Comparison of ENCODE assay signal across 21 mouse cellular contexts in the genomic region with DNA sequence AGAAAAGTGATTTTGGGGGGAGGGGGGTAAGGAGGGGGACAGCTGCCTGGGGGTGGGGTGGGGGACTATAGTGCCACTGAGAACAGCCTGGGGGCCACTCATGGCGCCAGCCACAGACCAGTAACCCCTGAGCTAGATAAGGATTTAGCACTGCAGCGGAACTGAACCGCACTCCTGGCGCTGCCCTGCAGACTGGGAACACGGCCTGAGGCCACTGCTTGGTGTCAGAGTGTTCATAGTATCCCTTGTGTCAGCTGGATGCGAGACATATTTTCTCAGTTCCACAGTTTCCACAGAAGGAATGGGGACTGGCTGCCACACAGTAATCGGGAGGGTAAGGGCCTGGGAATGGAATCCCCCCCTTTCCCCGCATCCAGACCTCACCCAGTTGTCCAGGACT. TPM values are rescaled to one million over a fixed set of nuclear protein-coding genes. Genes with fewer than 3 reads are reported as not detected.
DNase-seq lines count a peak whose midpoint lies in the region; TF ChIP-seq lines count a peak whose summit lies in the region.
"Had no signal": no experiment of that assay in that cellular context is flagged by ENCODE, and none has a peak within 500 bp of the region (broad histone marks: within the 10 kb centered on the region; RNA-seq: fewer than 3 reads in every experiment).

No protein-coding gene starts in this region.

- H3K9ac ChIP-seq in CH12.LX (ENCODE audit: insufficient read depth, low read depth): peak overlapping the region; percentile 42
- H3K9ac ChIP-seq: embryonic facial prominence, embryonic 12.5 days; embryonic facial prominence, embryonic 15.5 days; forebrain, postnatal 0 days; hindbrain, embryonic 14.5 days had no signal

- H3K4me1 ChIP-seq in CH12.LX (ENCODE audit: control insufficient read depth in 1 of 2, insufficient read depth in 2 of 2): peaks cover 19 to 46% of the 10 kb centered on the region in 2 experiments
- H3K4me1 ChIP-seq: embryonic facial prominence, embryonic 12.5 days had no signal

- peak overlapping the region; percentile 87 for H3K27ac ChIP-seq in gastrocnemius, adult 2 months
- peak overlapping the region; percentile 40; the same call in 1 of the 2 replicates for H3K27ac ChIP-seq in left cerebral cortex, adult 2 months
- peak overlapping the region; percentile 55 for H3K27ac ChIP-seq in CH12.LX (ENCODE audit: insufficient read depth, low read depth)
- H3K27ac ChIP-seq: embryonic facial prominence, embryonic 12.5 days; embryonic facial prominence, embryonic 15.5 days; hindbrain, embryonic 14.5 days; hindbrain, postnatal 0 days had no signal

- no peak for TF ChIP-seq EP300 in CH12.LX (IDR thresholded peaks at IDR 0.05; ENCODE audit: low read length)

- peaks cover 54 to 86% of the 10 kb centered on the region in 2 experiments for H3K36me3 ChIP-seq in CH12.LX (replicated peaks in 1 of 2; ENCODE audit: control insufficient read depth in 1 of 2, insufficient read depth in 1 of 2, low read length in 1 of 2)

- intact Hi-C loops in gastrocnemius, adult 2 months (cut with DNase I): no loop called here
- intact Hi-C loops in left cerebral cortex, adult 2 months (cut with DNase I): no loop called here
- intact Hi-C loops in left cerebral cortex, postnatal 25 days (cut with DNase I): no loop called here

- no peaks in the 10 kb centered on the region for H3K79me2 ChIP-seq in CH12.LX (replicated peaks; ENCODE audit: control insufficient read depth, extremely low read depth, insufficient read depth, poor library complexity, severe bottlenecking)

- H3K9me3 ChIP-seq in CH12.LX (replicated peaks; ENCODE audit: low read length): peaks cover 4% of the 10 kb centered on the region
- H3K9me3 ChIP-seq: embryonic facial prominence, embryonic 12.5 days; embryonic facial prominence, embryonic 15.5 days had no signal

- no peak overlapping the region for H3K4me3 ChIP-seq in gastrocnemius, adult 2 months
- H3K4me3 ChIP-seq in left cerebral cortex, adult 2 months: no peak overlapping the region
- no peak overlapping the region for H3K4me3 ChIP-seq in CH12.LX (replicated peaks in 1 of 3; ENCODE audit: low read depth in 2 of 3, low read length in 2 of 3, poor library complexity in 1 of 3)
- H3K4me3 ChIP-seq: embryonic facial prominence, embryonic 12.5 days; embryonic facial prominence, embryonic 15.5 days had no signal

- in situ Hi-C loops in CH12.LX (cut with MboI; ENCODE audit: low pct_ligation_motif_present, low pct_unique_long_range_greater_than_20kb, low sequenced_read_pairs): no loop called here

- dilution Hi-C loops in CH12.LX (cut with MboI; ENCODE audit: extremely low pct_ligation_motif_present, extremely low pct_unique_long_range_greater_than_20kb, low sequenced_read_pairs): no loop called here

- TF ChIP-seq POLR2A in CH12.LX (IDR thresholded peaks at IDR 0.05; ENCODE audit: low read depth, low read length): no peak

- DNase-seq in gastrocnemius, adult 2 months: peak; percentile 75
- DNase-seq in gastrocnemius, postnatal 10 days: no peak
- no peak for DNase-seq in left cerebral cortex, adult 2 months (ENCODE audit: extremely low spot score in 1 of 2, low spot score in 2 of 2)
- DNase-seq in left cerebral cortex, postnatal 25 days (ENCODE audit: low spot score in 2 of 2): no peak
- DNase-seq in CH12.LX (ENCODE audit: extremely low read depth): no peak
- DNase-seq in right cerebral cortex, postnatal 14 days: no peak
- DNase-seq: B cell, adult 2 months; cerebellum, adult 11 months; cerebellum, adult 2 months; cerebellum, adult 9-11 months; cerebellum, postnatal 25 days; forebrain, postnatal 0 days; gastrocnemius, postnatal 14 days; heart, adult 11 months; heart, postnatal 10 days; heart, postnatal 4 days had no signal

- no peaks in the 10 kb centered on the region for H3K27me3 ChIP-seq in CH12.LX (replicated peaks)
- H3K27me3 ChIP-seq: embryonic facial prominence, embryonic 12.5 days; embryonic facial prominence, embryonic 15.5 days had no signal

- TF ChIP-seq RAD21 in CH12.LX (IDR thresholded peaks at IDR 0.05; ENCODE audit: low read depth, low read length): no peak

- H3K4me2 ChIP-seq in CH12.LX (ENCODE audit: insufficient read depth, low read depth, poor library complexity, severe bottlenecking): peak overlapping the region; percentile 10; the same call in 1 of the 2 replicates
- H3K4me2 ChIP-seq: embryonic facial prominence, embryonic 12.5 days; embryonic facial prominence, embryonic 15.5 days; heart, embryonic 11.5 days; hindbrain, embryonic 14.5 days had no signal

- TF ChIP-seq CTCF in gastrocnemius, adult 2 months (IDR thresholded peaks at IDR 0.05): no peak
- no peak for TF ChIP-seq CTCF in left cerebral cortex, adult 2 months (IDR thresholded peaks at IDR 0.05)
- TF ChIP-seq CTCF in CH12.LX (conservative IDR thresholded peaks at IDR 0.05 in 1 of 2, IDR thresholded peaks at IDR 0.05 in 1 of 2; ENCODE audit: low read depth in 2 of 2, low read length in 2 of 2): no peak

TF ChIP-seq in CH12.LX, 34 proteins besides CTCF, POLR2A, EP300 and RAD21:
- no peak for TF ChIP-seq NELFE (IDR thresholded peaks at IDR 0.05; ENCODE audit: low read depth, low read length)

RNA-seq across cellular contexts. Expression of a gene that starts 12.8 kb away (rescaled TPM):
- total RNA-seq in gastrocnemius, adult 2 months (2021): 100 to 1,000 TPM; 141 to 159 TPM
- 100 to 1,000 TPM; 174 to 190 TPM for total RNA-seq in gastrocnemius, postnatal 10 days (2021)
- 100 to 1,000 TPM; 113 to 123 TPM for total RNA-seq in left cerebral cortex, adult 2 months (2021)
- total RNA-seq in left cerebral cortex, postnatal 25 days (2021): 100 to 1,000 TPM; 119 to 124 TPM
- 863 and 969 TPM in 2 replicates for total RNA-seq in CH12.LX (2012; rRNA removed)
- total RNA-seq in CH12.LX (2014; rRNA removed): 1,070 and 1,251 TPM in 2 replicates
- polyA plus RNA-seq in CH12.LX (2012; ENCODE audit: insufficient read length, low read depth): 560 and 594 TPM in 2 replicates

RNA-seq across cellular contexts. Expression of a gene that starts 15.7 kb away (rescaled TPM):
- total RNA-seq in gastrocnemius, adult 2 months (2021): 1 to 10 TPM; 1.7 to 2.9 TPM
- 10 to 100 TPM; 11.9 to 18.6 TPM for total RNA-seq in gastrocnemius, postnatal 10 days (2021)
- total RNA-seq in left cerebral cortex, adult 2 months (2021): 10 to 100 TPM; 36.2 to 39.6 TPM
- total RNA-seq in left cerebral cortex, postnatal 25 days (2021): 10 to 100 TPM; 30.1 to 30.3 TPM
- total RNA-seq in CH12.LX (2012; rRNA removed) (5.6 and 7.9 TPM in 2 replicates), CH12.LX (2014; rRNA removed) (0.81 and 0.99 TPM in 2 replicates)
- polyA plus RNA-seq in CH12.LX (2012; ENCODE audit: insufficient read length, low read depth): 16.3 and 19.5 TPM in 2 replicates

RNA-seq across cellular contexts. Expression of a gene that starts 28.5 kb away (rescaled TPM):
- total RNA-seq in gastrocnemius, adult 2 months (2021): 10 to 100 TPM; 59.3 to 66.2 TPM
- 10 to 100 TPM; 46.8 to 49.7 TPM for total RNA-seq in gastrocnemius, postnatal 10 days (2021)
- 100 to 1,000 TPM; 114 to 117 TPM for total RNA-seq in left cerebral cortex, adult 2 months (2021)
- total RNA-seq in left cerebral cortex, postnatal 25 days (2021): 100 to 1,000 TPM; 111 to 118 TPM
- total RNA-seq in CH12.LX (2012; rRNA removed) (28.7 and 30.8 TPM in 2 replicates), CH12.LX (2014; rRNA removed) (20.3 and 23.3 TPM in 2 replicates)
- polyA plus RNA-seq in CH12.LX (2012; ENCODE audit: insufficient read length, low read depth): 35.4 and 44.0 TPM in 2 replicates

RNA-seq across cellular contexts. Expression of a gene that starts 30.4 kb away (rescaled TPM):
- 100 to 1,000 TPM in 1 of 2 experiments, 10 to 100 TPM in 1; 96.2 to 111 TPM for total RNA-seq in gastrocnemius, adult 2 months (2021)
- total RNA-seq in gastrocnemius, postnatal 10 days (2021): 10 to 100 TPM; 84.5 to 99.4 TPM
- 10 to 100 TPM; 47.7 to 57.6 TPM for total RNA-seq in left cerebral cortex, adult 2 months (2021)
- 10 to 100 TPM; 46.5 to 48.8 TPM for total RNA-seq in left cerebral cortex, postnatal 25 days (2021)
- total RNA-seq in CH12.LX (2012; rRNA removed) (141 and 157 TPM in 2 replicates), CH12.LX (2014; rRNA removed) (63.8 and 66.1 TPM in 2 replicates)
- 169 and 221 TPM in 2 replicates for polyA plus RNA-seq in CH12.LX (2012; ENCODE audit: insufficient read length, low read depth)

RNA-seq across cellular contexts. Expression of a gene that starts 50.3 kb away (rescaled TPM):
- total RNA-seq in gastrocnemius, adult 2 months (2021): 1 to 10 TPM; 6.2 to 6.5 TPM
- 1 to 10 TPM; 8.4 to 9.7 TPM for total RNA-seq in gastrocnemius, postnatal 10 days (2021)
- total RNA-seq in left cerebral cortex, adult 2 months (2021): 10 to 100 TPM; 19.5 to 21.3 TPM
- 10 to 100 TPM; 18.7 to 20.2 TPM for total RNA-seq in left cerebral cortex, postnatal 25 days (2021)
- total RNA-seq in CH12.LX (2012; rRNA removed) (16.7 and 17.3 TPM in 2 replicates), CH12.LX (2014; rRNA removed) (19.3 and 19.6 TPM in 2 replicates)
- polyA plus RNA-seq in CH12.LX (2012; ENCODE audit: insufficient read length, low read depth): 21.5 and 21.7 TPM in 2 replicates

Comparison
In these comparisons a context has a peak if more than half of its experiments do, and no peak if none do; other contexts are left out.
1. RNA of a gene that starts 12.8 kb away (total RNA-seq): 863 to 1,251 TPM in CH12.LX; 174 to 190 TPM in gastrocnemius, postnatal 10 days, 141 to 159 TPM in gastrocnemius, adult 2 months, 119 to 124 TPM in left cerebral cortex, postnatal 25 days and 113 to 123 TPM in left cerebral cortex, adult 2 months; every median in the first group is over 4 times any median in the second.
2. Peak in every context shown above with its lines, with median percentiles within 50 percentile points of each other: H3K27ac ChIP-seq.